Mouse (Mus musculus): ENCODE results near the gene Tcf7l1. TPM values are rescaled to one million over a fixed set of nuclear protein-coding genes. Genes with fewer than 3 reads are reported as not detected.

Tcf7l1 gene
- total RNA-seq, 2 experiments from 2014 or later, result 4.6 to 5.2 TPM

DNA sequence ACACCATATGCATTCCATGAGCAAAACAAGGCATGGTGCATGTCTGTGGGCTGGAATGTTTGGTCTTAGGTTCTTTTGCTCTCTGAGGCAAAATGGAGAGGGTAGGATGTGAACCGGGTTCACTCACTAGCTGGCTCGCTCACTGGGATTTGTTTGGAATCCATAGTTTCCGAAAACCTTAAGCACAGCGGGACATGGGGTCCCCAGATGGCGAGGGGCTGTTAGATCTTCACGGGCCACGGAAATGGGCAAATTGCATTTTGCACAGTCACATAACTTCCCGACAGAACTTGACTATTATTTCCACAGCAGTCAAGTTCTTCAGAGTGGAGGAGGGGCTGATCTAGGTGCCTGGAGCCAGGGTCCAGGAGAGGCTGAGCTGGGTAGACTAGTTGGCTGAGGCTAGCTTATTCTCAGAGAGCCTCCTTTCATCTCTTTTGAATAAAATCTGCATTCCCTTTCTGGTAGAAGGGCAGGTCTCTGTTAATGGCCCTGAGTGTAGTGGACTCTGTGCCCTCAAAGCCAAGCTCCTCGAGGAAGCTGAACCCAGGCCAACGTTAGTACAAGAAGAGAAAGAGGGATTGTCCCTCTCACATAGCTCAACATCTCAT, 78.1 kb downstream of the Tcf7l1 start:
- peak in 1 of 2 experiments; percentile 64 for DNase-seq (ENCODE audit: low spot score in 2 of 2)

DNA sequence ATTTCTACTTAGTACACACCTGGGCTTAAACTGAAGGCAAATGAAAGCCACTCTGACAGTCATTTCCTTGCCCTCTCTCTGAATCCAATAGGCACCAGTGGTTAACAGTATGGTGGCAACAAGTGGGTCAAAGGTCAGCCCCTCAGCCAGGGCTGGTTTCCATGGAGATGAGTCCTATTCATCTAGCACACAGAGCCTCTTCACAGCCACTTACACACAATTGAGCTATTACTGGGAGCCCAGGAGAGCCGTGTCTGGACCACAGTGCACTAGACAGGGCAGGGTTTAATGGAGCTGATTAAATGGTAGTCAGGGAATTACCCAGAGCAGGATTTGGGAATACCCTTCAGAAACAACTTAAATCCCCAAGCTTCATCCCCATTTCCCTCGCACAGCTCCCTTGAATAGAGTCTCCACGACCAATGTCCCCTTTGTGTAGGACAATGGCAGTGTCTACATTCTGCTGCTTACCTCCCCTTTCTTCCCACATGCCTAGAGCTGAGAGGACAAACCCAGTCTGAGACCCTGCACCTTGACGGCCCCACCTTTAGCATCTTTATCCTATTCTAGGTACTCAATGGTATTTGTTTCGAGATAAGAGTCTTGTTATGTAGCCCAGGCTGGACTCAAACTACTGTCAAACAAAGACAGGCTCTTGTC, 89.5 kb downstream of the Tcf7l1 start:
- no peak for DNase-seq (ENCODE audit: low spot score in 2 of 2)

DNA sequence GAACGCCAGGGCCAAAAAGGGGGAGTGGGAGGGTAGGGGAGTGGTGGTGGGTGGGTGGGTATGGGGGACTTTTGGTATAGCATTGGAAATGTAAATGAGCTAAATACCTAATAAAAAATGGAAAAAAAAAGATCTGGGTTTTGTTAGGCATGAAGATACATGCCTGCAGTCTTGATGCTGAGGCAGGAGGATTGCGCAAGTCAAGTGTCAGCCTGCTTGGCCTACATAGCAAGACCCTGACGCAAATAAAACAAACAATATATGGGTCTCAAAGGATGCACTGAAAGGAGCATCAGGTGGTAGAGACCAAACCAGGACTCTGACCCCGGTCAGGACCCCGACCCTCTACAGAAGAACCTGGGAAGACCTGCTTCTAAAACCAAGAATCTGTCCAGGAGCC, 90.5 kb downstream of the Tcf7l1 start:
- DNase-seq (ENCODE audit: low spot score in 2 of 2), result no peak

DNA sequence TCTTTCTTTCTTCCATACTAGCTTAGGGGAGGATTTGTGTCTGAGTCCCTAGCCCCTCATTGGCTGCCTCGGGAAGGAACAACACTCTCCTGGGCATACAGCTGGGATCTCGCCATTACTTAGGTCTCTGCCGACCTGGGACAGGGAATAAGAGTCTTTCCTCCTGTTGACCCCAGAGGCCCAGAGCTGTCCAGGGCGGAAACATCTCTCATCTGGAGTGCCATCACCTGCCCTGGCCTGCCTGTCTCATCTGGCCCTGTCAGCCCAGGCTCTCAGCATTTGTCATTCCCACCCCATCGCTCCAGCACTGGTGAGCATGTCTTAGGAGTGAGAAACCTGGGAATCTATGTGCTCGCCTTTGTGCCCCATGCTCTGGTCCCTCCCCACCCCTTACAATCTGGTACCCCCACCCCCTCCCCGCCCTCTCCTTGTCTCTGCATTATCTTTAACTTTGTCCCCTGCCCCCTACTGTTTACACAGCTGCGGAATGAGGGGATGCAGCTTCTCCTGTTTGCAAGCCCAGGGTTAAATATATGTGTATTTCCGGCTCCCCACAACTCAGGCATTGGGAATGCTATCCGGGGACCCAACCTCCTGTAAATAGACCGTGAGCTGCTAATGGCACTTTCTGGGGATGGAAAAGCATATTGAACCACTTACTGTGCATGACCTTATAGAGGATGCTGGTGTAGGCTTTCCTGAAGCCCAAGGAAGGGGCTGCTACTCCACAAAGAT, 92.3 kb downstream of the Tcf7l1 start:
- no peak for DNase-seq (ENCODE audit: low spot score in 2 of 2)

DNA sequence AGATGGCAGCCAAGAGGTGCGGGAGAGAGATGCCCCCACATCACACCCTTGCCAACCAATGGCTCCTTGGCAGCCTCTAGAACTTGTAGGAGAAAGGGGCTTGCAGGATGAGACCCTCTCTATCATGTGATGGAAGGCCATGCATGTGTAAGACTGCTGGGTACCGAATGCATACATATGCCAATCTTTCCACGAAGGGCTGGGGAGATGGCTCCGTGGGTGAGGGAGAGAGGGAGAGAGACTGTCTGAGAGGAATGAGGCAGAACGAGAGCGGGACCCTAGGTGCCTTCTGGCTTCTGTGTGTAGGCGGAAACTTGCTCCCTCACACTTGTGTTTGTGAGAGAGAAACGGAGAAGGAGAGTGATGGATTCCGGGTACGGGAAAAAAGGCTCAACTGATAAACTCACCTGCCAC, 94.3 kb downstream of the Tcf7l1 start:
- DNase-seq (ENCODE audit: low spot score in 2 of 2), result no peak

DNA sequence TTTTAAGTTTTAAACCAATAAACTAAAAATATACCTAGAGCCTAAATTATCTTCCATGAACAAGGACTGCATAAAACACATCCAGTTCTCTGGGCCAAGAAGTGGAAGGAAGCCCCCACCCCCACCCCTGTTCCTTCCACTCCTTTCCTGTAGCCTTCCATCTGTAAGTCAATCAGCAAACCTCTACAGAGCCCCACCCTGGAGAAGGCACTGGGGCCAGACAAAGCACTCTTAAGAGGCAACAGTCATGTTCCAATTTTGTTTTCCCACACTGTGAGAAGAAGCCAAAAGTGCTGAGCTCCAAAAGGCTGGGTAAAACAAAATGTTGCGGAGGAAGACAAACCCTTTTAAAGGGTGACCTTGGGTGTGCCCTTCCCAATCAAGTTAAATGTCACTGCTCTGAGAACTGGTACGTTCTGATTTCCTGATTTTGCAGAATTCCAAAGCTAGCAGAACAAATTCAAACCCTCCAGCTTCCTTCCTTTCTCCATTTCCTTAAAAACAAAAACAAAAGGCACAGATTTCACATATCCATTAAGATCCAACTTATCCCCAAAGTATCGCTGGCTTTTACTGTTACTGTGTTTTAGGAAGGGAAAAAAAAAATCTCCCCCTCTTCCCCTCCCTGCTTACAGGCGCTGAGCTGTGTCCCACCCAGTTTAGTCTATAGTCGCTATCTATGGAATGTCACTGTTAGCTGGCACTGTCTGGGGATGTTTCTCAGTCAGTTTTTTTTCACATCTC, 94.8 kb downstream of the Tcf7l1 start:
- no peak for DNase-seq (ENCODE audit: low spot score in 2 of 2)

DNA sequence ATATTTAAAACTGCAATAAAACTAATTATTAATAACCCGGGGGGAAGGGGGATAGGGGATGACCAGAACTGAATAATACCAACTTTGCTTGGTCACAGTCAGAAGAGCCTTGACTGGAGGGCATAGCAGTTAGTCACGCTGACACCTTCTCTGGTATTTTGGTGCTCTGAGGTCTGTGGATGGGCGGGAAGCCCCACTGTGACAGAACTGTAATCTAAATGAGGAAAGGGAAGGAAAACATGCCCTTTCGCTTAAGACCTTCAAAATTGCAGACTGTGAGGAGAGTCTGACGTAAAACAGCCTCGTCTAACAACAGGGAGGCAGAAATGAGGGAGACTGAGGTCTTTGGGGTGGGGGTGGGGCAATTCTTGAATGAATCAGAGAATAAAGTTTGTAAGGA, 96.6 kb downstream of the Tcf7l1 start:
- DNase-seq (ENCODE audit: low spot score in 2 of 2), result no peak

DNA sequence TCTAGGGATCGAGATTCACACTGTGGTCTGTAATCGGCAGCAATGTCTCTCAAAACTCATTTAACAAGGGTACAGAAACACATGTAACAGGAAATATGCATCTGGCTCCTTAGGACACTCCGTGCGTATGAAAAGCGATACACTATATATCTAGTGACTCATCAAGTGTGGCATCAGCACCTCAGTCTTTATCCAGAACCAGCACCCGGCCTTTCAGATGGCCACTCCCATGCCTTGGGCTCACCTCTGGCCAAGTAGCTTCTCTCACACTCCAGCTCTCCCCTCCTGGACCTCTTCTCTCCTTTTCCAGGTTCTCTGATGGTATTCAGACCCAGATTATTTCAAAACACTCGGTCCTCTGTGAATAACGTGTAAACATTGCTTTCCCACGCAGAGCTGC, 97.5 kb downstream of the Tcf7l1 start:
- no peak for DNase-seq (ENCODE audit: low spot score in 2 of 2)

DNA sequence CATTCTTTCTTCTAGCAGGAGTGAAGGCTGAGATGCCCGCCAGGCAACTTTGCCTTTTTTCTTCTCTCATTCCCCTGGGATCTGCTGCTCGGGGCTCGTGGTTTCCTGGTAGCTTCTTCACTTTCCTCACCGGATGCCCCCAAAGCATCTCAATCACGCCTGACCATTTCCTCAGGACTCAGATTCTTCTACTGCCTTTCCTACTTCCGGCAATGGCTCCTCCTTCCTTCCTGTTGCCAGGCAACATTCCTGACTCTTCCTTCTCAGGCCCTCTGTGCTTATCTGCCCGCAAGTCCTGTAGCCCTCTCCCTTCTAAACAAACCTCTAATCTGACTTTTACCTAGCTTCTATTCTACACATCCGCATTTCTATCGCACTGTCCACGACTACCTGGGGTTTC, 98.5 kb downstream of the Tcf7l1 start:
- no peak for DNase-seq (ENCODE audit: low spot score in 2 of 2)

DNA sequence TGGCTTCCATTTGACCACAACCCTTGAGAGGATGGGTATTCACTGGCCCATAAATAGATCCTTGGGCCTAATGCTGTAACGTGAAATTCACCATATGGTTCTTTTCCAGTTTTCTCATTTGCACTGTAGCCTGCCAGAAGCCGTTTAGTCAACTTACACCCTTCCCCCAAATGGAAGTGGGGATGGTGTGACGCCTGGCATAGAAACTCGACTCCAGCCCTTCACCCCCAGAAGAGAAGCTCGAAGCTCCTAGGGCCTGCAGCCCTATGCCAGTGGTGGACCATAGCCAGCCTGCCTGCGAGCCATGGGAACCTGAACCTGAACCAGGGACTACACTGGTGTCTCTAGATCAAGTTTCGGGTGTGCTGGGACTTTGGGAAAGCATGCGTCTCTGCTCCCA, 99.1 kb downstream of the Tcf7l1 start:
- no peak for DNase-seq (ENCODE audit: low spot score in 2 of 2)

DNA sequence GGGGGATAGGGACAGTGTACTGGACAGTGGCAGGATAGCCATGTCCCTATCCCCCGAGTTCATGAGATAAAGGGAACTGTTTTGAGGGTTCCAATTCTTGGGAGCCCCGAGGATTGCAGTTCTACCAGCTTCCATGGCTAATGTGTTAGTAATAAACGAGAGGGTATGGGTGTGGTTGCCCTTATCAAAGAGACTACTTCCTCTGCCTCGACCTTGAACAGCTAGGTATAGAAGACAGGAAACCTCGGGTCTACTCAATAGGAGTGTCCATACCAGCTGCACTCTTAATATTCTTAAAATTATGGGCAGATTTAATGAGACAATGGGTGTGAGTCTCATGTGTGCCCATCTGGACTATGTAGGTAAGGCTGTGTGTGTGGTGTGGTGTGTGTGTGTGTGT, 100.0 kb downstream of the Tcf7l1 start:
- DNase-seq (ENCODE audit: low spot score in 2 of 2), result no peak

DNA sequence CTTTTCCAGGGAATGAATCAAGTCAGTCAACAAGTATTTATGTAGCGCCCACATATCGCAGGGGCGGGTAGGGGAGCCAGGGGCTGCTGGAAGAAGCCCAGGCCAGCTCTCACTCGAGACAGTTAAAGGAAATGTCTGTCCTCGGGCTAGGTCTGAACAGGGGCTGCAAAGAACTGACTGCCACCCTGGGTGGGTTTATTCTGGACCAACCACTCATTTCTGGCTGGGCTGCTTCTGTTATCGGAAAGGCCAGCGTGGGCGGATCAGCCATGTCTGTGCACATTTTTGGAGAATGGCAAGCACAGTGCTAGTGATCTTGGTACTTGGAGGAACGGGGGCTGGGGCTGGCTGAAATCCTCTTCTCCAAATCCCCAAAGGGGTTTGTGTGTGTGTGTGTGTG, 103.9 kb downstream of the Tcf7l1 start:
- DNase-seq (ENCODE audit: low spot score in 2 of 2), result peak in 1 of 2 experiments; percentile 31

DNA sequence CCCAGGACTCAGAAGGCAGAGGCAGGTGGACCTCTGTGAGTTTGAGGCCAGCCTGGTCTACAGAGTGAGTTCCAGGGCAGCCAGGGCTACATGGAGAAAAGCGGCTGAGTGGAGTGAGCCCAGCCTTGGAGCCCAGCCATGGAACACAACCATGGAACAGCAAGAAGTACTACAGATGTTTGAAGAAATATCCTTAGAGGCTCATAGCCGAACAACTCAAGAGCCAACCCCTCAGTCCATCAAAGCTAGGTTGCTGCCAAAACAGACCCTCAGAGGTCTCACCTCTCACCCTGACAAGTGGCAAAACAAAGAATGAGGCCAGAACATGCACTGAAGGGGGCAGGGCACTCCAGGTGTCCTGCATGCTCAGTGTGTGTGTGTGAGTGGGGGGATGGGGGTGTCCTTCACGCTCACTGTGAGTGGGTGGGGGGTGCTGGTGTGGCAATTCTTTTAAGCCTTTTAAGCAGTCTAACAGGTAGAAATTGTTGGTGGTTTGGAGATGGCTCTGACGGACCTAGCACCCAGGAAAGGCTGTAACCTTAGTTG, 104.7 kb downstream of the Tcf7l1 start:
- no peak for DNase-seq (ENCODE audit: low spot score in 2 of 2)

DNA sequence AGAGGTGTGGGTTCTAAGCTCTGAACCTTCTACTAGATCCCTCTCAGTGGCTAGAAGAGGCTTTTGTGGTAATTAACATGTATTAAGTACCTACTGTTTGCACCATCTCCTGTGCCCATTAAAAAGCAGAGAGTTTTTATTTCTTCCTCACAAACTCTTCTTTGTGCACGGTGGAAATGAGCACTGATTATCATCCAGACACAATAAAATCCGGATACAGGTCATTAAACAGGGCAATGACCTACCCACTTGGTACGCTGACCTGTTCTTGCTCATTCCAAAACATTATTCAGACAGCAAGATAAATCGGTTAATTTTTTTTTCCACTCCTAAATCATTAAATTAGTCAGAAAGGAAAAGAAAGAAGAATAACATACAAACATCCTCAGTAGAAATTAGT, 106.8 kb downstream of the Tcf7l1 start:
- DNase-seq (ENCODE audit: low spot score in 2 of 2), result no peak

DNA sequence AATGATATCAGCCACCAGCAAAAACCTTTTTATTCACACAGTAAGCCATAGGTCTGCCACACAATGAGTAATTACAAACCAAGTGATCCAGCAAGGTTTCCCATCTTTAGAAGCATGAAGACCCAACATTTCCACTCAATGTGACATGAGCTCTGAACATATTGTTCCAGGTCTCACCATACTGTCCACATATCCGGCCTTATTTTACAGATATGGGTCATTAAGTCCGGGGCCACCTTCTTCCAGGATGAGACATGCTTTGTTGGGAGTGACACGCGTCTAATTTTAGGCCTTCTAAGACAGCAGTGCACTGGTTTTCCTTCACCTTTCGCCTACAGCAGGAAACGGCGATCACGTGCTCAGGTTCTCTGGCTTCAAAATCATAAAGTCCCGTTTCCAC, 108.1 kb downstream of the Tcf7l1 start:
- no peak for DNase-seq (ENCODE audit: low spot score in 2 of 2)

DNA sequence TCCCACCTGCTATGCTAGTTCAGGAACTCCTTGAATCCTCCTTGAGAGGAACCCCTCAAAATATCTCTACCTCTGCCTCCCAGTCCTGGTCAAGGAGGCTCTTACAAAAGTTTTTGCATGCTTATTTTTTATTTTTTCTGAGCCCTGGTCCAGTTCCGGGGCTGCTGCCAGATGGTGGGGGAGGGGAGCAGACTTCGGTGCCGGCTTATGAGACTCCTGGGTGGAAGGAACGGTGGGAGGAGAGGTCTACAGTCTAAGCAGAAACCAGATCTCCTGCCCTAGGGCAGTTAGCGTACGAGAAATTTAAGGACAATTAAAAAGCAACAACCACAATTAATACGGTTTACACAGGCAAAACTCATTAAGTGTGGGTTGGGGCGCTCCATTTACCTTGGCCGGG, 110.4 kb downstream of the Tcf7l1 start:
- no peak for DNase-seq (ENCODE audit: low spot score in 2 of 2)

DNA sequence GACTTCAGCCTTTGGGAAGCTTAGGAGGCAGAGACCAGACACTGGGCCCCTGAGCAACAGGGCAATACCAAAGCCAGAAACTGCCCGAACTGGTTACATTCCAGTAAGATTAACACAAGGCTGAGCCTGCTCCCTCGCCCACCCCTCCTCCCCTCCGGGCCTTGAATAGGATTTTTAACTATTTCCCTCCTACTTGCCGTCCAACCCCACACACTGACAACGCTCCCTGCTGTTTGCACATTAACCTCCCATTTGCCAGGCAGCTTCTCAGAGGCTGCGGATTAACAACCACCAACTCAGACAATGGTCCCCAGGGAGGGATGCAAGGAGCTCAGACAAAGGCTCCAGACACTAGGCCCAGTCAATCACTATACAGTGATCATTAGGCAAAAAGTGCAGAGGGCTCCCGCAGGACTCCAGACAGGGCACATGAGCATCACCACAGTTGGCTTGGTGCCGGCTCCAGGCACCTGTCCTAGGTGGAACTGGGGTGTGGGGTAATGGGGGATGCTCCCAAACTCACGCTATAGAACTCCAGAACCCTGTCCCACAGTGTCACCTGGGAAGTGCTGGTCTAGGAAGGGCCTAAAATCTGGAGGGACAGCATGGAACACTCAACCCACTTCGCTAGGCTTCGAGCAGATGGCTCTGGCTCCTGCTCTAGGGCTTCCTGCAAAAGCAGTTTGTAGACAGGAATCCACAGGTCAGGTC, 111.4 kb downstream of the Tcf7l1 start:
- DNase-seq (ENCODE audit: low spot score in 2 of 2), result no peak

DNA sequence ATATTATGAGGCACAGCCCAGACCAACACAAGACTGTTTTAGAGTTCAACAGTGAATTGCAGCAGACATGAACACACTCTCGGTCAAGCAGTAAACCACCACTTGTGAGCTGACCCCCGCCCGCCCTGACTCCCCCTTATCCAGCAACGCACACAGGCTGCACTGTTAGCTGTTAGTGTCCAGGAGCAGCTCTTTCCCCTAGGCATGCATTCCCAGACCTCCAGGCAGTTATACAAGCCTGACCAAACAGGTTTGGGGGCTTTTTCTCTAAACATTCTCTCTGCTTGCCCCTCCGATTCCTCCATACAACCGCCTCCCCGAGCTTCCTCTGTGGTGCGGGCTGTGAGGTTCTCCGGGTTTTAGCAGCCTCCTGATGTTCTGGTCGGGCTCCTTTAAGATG, 112.0 kb downstream of the Tcf7l1 start:
- DNase-seq (ENCODE audit: low spot score in 2 of 2), result no peak

DNA sequence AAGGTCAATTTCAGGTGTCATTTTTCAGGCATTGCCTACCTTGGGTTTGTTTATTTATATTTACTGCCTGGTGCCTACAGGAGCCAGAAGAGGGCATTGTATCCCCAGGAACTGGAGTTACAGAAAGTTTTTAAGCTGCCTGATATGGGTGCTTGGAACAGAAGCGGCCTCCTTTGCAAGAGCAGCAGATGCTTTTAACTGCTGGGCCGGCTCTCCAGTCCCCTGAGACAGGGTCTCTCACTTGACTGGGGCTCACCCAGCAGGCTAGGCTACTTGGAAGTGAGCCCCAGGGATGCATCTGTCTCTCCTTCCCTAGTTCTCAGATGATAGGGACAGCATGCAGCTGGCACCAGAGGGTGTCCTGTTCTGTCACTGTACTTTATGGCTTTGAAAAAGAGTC, 112.7 kb downstream of the Tcf7l1 start:
- DNase-seq (ENCODE audit: low spot score in 2 of 2), result no peak

DNA sequence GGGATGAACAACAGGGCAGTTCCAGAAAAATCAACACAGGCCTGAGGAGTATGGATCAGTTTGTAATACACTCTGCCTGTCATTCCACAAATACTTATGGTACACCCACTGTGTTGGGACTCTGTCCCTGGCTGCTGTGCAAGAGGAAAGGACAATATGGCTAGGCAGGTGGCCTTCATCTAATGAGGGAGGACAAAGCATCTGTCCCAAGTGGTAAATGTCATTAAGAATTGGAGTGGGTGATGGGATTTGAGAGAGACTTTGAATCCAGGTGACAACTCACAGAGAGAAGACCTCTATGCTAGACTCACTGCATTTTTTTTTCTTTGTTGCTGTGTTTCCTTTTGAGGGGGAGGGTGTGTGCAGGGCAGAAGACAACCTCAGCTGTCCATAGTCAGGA, 115.3 kb downstream of the Tcf7l1 start:
- no peak for DNase-seq (ENCODE audit: low spot score in 2 of 2)

DNA sequence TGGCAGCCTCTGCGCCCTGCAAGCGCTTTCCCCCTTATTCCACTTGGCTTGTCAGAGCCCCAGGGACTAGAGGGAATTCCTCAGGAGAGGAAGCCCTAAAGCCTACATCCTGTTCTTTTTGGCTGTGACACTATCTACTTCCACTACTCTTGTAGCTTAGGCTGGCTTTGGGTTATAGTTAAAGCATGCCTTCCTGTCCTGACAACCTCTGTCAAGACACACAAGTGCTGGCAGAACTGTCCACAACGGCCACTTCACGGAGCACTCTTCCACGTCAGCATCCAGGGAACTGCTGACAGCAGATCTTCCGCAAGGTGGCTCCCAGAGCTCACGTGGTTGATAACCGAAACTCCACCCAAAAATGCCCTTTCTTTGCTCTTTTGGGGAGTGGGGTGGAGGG, 117.9 kb downstream of the Tcf7l1 start:
- DNase-seq (ENCODE audit: low spot score in 2 of 2), result no peak
